Mouse (Mus musculus) C2C12 (cell line): ENCODE data around the gene Hoxa1. TPM values are rescaled to one million over a fixed set of nuclear protein-coding genes. Genes with fewer than 3 reads are reported as not detected.
A peak's percentile ranks its signal among the peaks of the same experiment; 100 is the strongest.

ENCODE experiments used
- H3K27me3 ChIP-seq: one replicate; pipeline ENCODE4 v1.6.1; 2011; ENCODE audit not compliant: control insufficient read depth, insufficient read depth, insufficient read length
- H3K36me3 ChIP-seq: one replicate; pipeline ENCODE4 v1.6.1; 2011; ENCODE audit not compliant: control insufficient read depth, insufficient read depth
- H3K4me3 ChIP-seq: one replicate; pipeline ENCODE4 v1.5.1; 2011; ENCODE audit warnings: mild to moderate bottlenecking, control low read depth; ENCODE audit not compliant: poor library complexity, insufficient read depth, severe bottlenecking
- H3K79me2 ChIP-seq: one replicate; pipeline ENCODE4 v1.6.1; 2011; ENCODE audit not compliant: control insufficient read depth, insufficient read depth
- H3K79me3 ChIP-seq: one replicate; pipeline ENCODE4 v1.6.1; 2011; ENCODE audit warnings: low read depth, control low read depth
- H3ac ChIP-seq: one replicate; pipeline ENCODE3; 2011; ENCODE audit warnings: low read depth; ENCODE audit not compliant: control insufficient read depth, insufficient read length
- CEBPB ChIP-seq: IDR thresholded peaks from one replicate; pipeline ENCODE4 v1.6.1; 2011; ENCODE audit warnings: low read depth, mild to moderate bottlenecking, control low read depth, moderate library complexity
- CTCF ChIP-seq: IDR thresholded peaks from one replicate; pipeline ENCODE4 v1.5.1; 2011; ENCODE audit not compliant: control insufficient read depth, insufficient read depth, insufficient read length
- FOSL1 ChIP-seq: IDR thresholded peaks from one replicate; pipeline ENCODE4 v1.8.0; 2011; ENCODE audit warnings: mild to moderate bottlenecking, low read length; ENCODE audit not compliant: poor library complexity, insufficient read depth, severe bottlenecking
- MAX ChIP-seq: IDR thresholded peaks from one replicate; pipeline ENCODE4 v1.6.1; 2011; ENCODE audit warnings: mild to moderate bottlenecking, control low read depth
- MYOD1 ChIP-seq: IDR thresholded peaks from one replicate; pipeline ENCODE4 v1.6.1; 2011; ENCODE audit warnings: low read depth; ENCODE audit not compliant: control insufficient read depth, insufficient read length
- MYOG ChIP-seq: IDR thresholded peaks from one replicate; pipeline ENCODE4 v1.6.1; 2011; ENCODE audit not compliant: control insufficient read depth, insufficient read length; ENCODE audit errors: extremely low read depth
- USF1 ChIP-seq: IDR thresholded peaks from one replicate; pipeline ENCODE4 v1.6.1; 2011; ENCODE audit warnings: low read depth, mild to moderate bottlenecking, control low read depth, moderate library complexity
- long read RNA-seq, 2 experiments: library from polyadenylated mRNA; unstranded; transcript quantifications; one replicate each; pipeline ENCODE4 v2.0.0; 2019 to 2020
- polyA plus RNA-seq: library from polyadenylated mRNA; unstranded; fragments of >200 nt; fragmentation: generic; extraction: Trizol; gene quantifications from one replicate; pipeline ENCODE4 v1.2.1, GENCODE M21; 2012; ENCODE audit warnings: missing spikeins

The Hoxa1 gene
- 0.96 TPM for polyA plus RNA-seq
- long read RNA-seq, experiment 1, result 0 reads
- long read RNA-seq, experiment 2, partial matches to known transcripts, result 0 of 6 reads
- long read RNA-seq, experiment 2, other reads (novel, unspliced or antisense), result 2 of 6 reads

- Histone ChIP-seq H3K36me3 (peaks cover 17% of the 10 kb centered on the region), H3K27me3 (no peaks in the 10 kb centered on the region)
Measured at GRCm38 (mm10) chr6:52158276-52159051, at the start of gene Hoxa1. Gene Hoxa1 (minus strand): TSS chr6:52158317.

DNA sequence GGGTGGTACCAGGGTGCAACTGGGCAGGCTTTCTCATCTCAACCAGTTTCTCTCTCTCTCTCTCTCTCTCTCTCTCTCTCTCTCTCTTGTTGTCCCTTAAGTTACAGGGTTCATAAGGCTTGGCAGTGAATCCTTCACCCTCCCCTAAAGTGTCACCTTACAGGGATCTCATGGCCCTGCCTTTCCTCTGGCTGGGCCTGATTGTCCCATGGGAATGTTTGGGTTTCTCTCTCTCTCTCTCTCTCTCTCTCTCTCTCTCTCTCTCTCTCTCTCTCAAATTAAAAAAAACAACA, 49.5 kb upstream of the Hoxa1 start:
- no peaks in the 10 kb centered on the region for H3K27me3 ChIP-seq
- peaks cover 58% of the 10 kb centered on the region for H3K79me2 ChIP-seq
- H3K36me3 ChIP-seq, result peaks cover 36% of the 10 kb centered on the region
- H3K4me3 ChIP-seq, result no peak overlapping the region
- H3ac ChIP-seq, result no peak overlapping the region
- peaks cover 34% of the 10 kb centered on the region for H3K79me3 ChIP-seq
- TF ChIP-seq MAX (no peak), MYOD1 (no peak), FOSL1 (no peak), MYOG (no peak), USF1 (no peak), CTCF (no peak), CEBPB (no peak)

More at GRCm38 (mm10) chr6:52158276-52159051, at the start of gene Hoxa1:
- Histone ChIP-seq H3K4me3 (peak within 1 kb of the TSS; percentile 78), H3K79me2 (peaks cover 42% of the 10 kb centered on the region), H3K79me3 (peaks cover 18% of the 10 kb centered on the region), H3ac (peak within 1 kb of the TSS; percentile 78)
- TF ChIP-seq MAX (peak; percentile 10), USF1 (peak; percentile 92), CTCF (no peak), FOSL1 (no peak), CEBPB (peak; percentile 88)

- Histone ChIP-seq H3K27me3 (no peaks in the 10 kb centered on the region), H3K4me3 (no peak overlapping the region), H3K79me2 (peaks cover 53% of the 10 kb centered on the region), H3ac (no peak overlapping the region), H3K79me3 (peaks cover 31% of the 10 kb centered on the region), H3K36me3 (peaks cover 36% of the 10 kb centered on the region)
- no peak for TF ChIP-seq MYOD1
- TF ChIP-seq FOSL1, result no peak
- no peak for TF ChIP-seq MAX
- TF ChIP-seq MYOG, result no peak
- TF ChIP-seq USF1, result no peak
- TF ChIP-seq CTCF, result no peak
- TF ChIP-seq CEBPB, result no peak
Measured at GRCm38 (mm10) chr6:52206882-52207683, 49.0 kb upstream of the Hoxa1 start.

DNA sequence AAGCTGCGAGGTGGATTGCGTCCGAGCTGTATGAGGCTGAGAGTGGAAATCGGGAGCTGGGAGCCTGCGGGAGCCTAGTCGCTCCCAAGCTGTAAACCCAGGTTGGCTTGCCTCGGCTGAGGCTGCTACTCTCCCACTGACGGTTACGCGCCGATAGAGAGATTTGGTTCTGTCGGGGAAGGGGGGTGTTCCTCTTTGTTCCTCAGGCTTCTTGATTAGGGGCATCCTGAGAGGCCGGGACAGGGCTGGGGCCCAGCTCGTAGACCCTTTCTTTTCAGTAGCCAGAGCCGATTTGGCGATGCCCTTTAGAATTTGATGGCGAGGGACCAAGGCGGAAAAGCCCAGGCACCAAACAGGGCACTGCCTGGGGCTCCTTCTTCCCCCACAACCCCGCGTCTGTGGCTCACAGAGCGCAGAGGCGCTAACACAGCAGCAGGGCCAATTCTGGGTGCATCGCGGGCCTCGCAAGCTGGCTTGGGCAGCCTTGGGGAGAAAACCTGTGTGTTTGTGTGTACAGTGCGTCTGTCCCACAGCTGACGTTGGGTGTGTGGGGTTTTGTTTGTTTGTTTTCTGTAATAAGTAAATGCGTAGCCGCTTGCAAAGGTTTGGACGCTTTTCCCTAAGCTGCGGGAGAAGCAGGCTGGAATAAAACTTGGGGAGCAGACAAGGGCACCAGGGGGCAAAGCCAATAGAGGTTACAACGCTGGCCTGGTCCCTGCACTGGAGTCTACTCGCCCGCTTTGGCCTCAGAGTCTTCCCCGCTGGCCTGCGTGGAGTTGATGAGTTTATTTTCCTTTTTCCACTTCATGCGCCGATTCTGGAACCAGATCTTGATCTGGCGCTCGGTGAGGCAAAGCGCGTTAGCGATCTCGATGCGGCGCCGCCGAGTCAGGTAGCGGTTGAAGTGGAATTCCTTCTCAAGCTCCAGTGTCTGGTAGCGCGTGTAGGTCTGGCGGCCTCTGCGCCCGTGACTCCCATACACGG, 47.8 kb upstream of the Hoxa1 start:
- H3K27me3 ChIP-seq, result no peaks in the 10 kb centered on the region
- TF ChIP-seq MYOD1 (no peak), MAX (no peak), MYOG (no peak), CTCF (no peak), CEBPB (no peak), FOSL1 (no peak), USF1 (no peak)
- no peak overlapping the region for H3K4me3 ChIP-seq
- H3K79me3 ChIP-seq, result peaks cover 21% of the 10 kb centered on the region
- peaks cover 36% of the 10 kb centered on the region for H3K36me3 ChIP-seq
- no peak overlapping the region for H3ac ChIP-seq
- peaks cover 41% of the 10 kb centered on the region for H3K79me2 ChIP-seq

- Histone ChIP-seq H3K36me3 (peaks cover 41% of the 10 kb centered on the region), H3K27me3 (no peaks in the 10 kb centered on the region), H3ac (no peak overlapping the region), H3K4me3 (no peak overlapping the region), H3K79me3 (peaks cover 16% of the 10 kb centered on the region), H3K79me2 (peaks cover 34% of the 10 kb centered on the region)
- TF ChIP-seq USF1 (no peak), MAX (no peak), MYOG (no peak), FOSL1 (no peak), CEBPB (no peak), CTCF (no peak), MYOD1 (no peak)
Measured at GRCm38 (mm10) chr6:52205221-52205620, 47.1 kb upstream of the Hoxa1 start.
